ENCODE assay signal across 26 mouse cellular contexts in the genomic region with DNA sequence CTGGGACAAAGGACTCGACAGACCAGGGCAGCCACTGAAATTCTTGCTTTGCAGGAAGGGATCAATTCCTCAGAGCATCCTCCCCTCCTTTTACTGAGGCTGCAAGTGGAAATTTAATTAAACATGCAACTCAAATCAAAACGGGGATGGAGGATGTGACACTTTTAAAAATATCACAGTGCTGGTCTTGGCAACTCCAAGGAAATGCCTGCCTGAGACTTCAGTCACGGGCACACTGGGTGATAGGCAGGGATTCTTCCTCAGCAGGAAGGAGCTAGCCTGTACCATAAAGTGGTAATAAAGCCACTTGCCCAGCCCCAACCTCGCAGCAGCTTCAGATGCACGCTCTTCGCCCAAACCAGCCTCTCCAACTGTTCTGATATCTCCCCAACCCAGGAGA.
DNase-seq lines count a peak whose midpoint lies in the region; ATAC-seq and TF ChIP-seq lines count a peak whose summit lies in the region.
"Had no signal": no experiment of that assay in that cellular context is flagged by ENCODE, and none has a peak within 500 bp of the region (broad histone marks: within the 10 kb centered on the region; RNA-seq: fewer than 3 reads in every experiment).

No protein-coding gene starts in this region.

- peak; percentile 58; the same call in 1 of the 2 replicates for ATAC-seq in forebrain, postnatal 0 days
- no peak for ATAC-seq in forebrain, embryonic 15.5 days (replicated peaks)
- ATAC-seq: activated CD4-positive, CD25-positive, alpha-beta regulatory T cell, adult 4 months; CD4-positive, CD25-positive, alpha-beta regulatory T cell, adult 4 months; forebrain, embryonic 13.5 days; forebrain, embryonic 16.5 days; Patski had no signal

- TF ChIP-seq CTCF in forebrain, postnatal 0 days (IDR thresholded peaks at IDR 0.05; ENCODE audit: low read depth) = no peak

- no peak overlapping the region; the same call in 1 of the 2 replicates for H3K27ac ChIP-seq in forebrain, postnatal 0 days (ENCODE audit: low read depth, low read length)
- no peak overlapping the region for H3K27ac ChIP-seq in forebrain, embryonic 15.5 days (replicated peaks)
- H3K27ac ChIP-seq: embryonic facial prominence, embryonic 10.5 days; embryonic facial prominence, embryonic 12.5 days; forebrain, embryonic 13.5 days had no signal

- WGBS in forebrain, postnatal 0 days = 61% methylated on average over 6 of the region's 6 CpGs
- WGBS in forebrain, embryonic 15.5 days = 69% methylated on average over 6 of the region's 6 CpGs

- no peaks in the 10 kb centered on the region for H3K36me3 ChIP-seq in forebrain, postnatal 0 days (ENCODE audit: insufficient read depth)
- no peaks in the 10 kb centered on the region for H3K36me3 ChIP-seq in forebrain, embryonic 15.5 days
- H3K36me3 ChIP-seq: embryonic facial prominence, embryonic 10.5 days; embryonic facial prominence, embryonic 12.5 days; G1E had no signal

- H3K27me3 ChIP-seq in forebrain, postnatal 0 days (ENCODE audit: insufficient read depth, low read length) = no peaks in the 10 kb centered on the region
- H3K27me3 ChIP-seq in forebrain, embryonic 15.5 days = no peaks in the 10 kb centered on the region
- H3K27me3 ChIP-seq: embryonic facial prominence, embryonic 12.5 days; forebrain, embryonic 13.5 days; Patski had no signal

- H3K4me2 ChIP-seq in forebrain, postnatal 0 days (ENCODE audit: low read depth) = no peak overlapping the region
- H3K4me2 ChIP-seq in forebrain, embryonic 15.5 days (replicated peaks) = no peak overlapping the region
- H3K4me2 ChIP-seq: embryonic facial prominence, embryonic 12.5 days; forebrain, embryonic 13.5 days had no signal

- H3K4me1 ChIP-seq in forebrain, postnatal 0 days (ENCODE audit: insufficient read depth) = 0 out of 2 replicates have a peak, but pooled peaks cover 3% of the 10 kb centered on the region
- no peaks in the 10 kb centered on the region for H3K4me1 ChIP-seq in forebrain, embryonic 15.5 days
- H3K4me1 ChIP-seq: embryonic facial prominence, embryonic 10.5 days; embryonic facial prominence, embryonic 12.5 days; forebrain, embryonic 13.5 days had no signal

- H3K9ac ChIP-seq in forebrain, postnatal 0 days = no peak overlapping the region
- H3K9ac ChIP-seq in forebrain, embryonic 15.5 days (replicated peaks) = no peak overlapping the region
- H3K9ac ChIP-seq: embryonic facial prominence, embryonic 12.5 days; forebrain, embryonic 13.5 days had no signal

- no peak overlapping the region for H3K4me3 ChIP-seq in forebrain, postnatal 0 days (ENCODE audit: low read depth, low read length)
- no peak overlapping the region for H3K4me3 ChIP-seq in forebrain, embryonic 15.5 days
- H3K4me3 ChIP-seq: embryonic facial prominence, embryonic 10.5 days; embryonic facial prominence, embryonic 12.5 days; forebrain, embryonic 13.5 days had no signal

- H3K9me3 ChIP-seq in forebrain, postnatal 0 days (ENCODE audit: low read length) = no peaks in the 10 kb centered on the region
- H3K9me3 ChIP-seq in forebrain, embryonic 15.5 days = no peaks in the 10 kb centered on the region
- H3K9me3 ChIP-seq: embryonic facial prominence, embryonic 10.5 days had no signal

- no peak for DNase-seq in forebrain, postnatal 0 days
- DNase-seq in heart, adult 11 months = peak; percentile 57
- DNase-seq in heart, adult 9 months (ENCODE audit: low spot score in 2 of 2) = no peak
- peak; percentile 39 for DNase-seq in right cerebral cortex, adult 18-20 months
- DNase-seq in right cerebral cortex, postnatal 25 days = no peak
- DNase-seq in brain, adult 2 months (ENCODE audit: low read depth, low spot score) = peak; percentile 64
- DNase-seq in gastrocnemius, postnatal 25 days = no peak
- DNase-seq: adrenal gland, adult 8-10 months; adrenal gland, postnatal 14 days; adrenal gland, postnatal 36 days; B cell, adult 2 months; cerebellum, adult 11 months; cerebellum, adult 18-20 months; cerebellum, adult 8-10 months; cerebellum, adult 9-11 months; cerebellum, postnatal 14 days; cerebellum, postnatal 36 days had no signal

Comparison
In these comparisons a context has a peak if more than half of its experiments do, and no peak if none do; other contexts are left out.
1. DNase-seq: peak in heart, adult 11 months (single experiment), right cerebral cortex, adult 18-20 months (single experiment) and brain, adult 2 months (single experiment); none in forebrain, postnatal 0 days (single experiment), heart, adult 9 months (0 of 2), right cerebral cortex, postnatal 25 days (single experiment) and gastrocnemius, postnatal 25 days (single experiment).